Mouse (Mus musculus) thymus, postnatal 25 days (tissue): ENCODE results near the gene Vnn3.

ENCODE experiments used
- DNase-seq: peaks from one replicate; pipeline ENCODE4 v3.0.0; 2022

Gene Vnn3

GRCm38 (mm10) chr10:23894601-23895349, 43.5 kb downstream of the Vnn3 start, which contains the start of gene Vnn1:
Gene Vnn1, plus strand, starts transcription at chr10:23894688.
- no peak for DNase-seq

- no peak for DNase-seq
These were observed 44.1 kb downstream of the Vnn3 start for GRCm38 (mm10) chr10:23895376-23895775.

GRCm38 (mm10) chr10:23901119-23901518, 49.9 kb downstream of the Vnn3 start:
- DNase-seq: no peak

- DNase-seq: no peak
These were observed 54.4 kb downstream of the Vnn3 start for GRCm38 (mm10) chr10:23905661-23906060.
